Mouse (Mus musculus): ENCODE data around the gene Cacna1a.
A peak's percentile ranks its signal among the peaks of the same experiment; 100 is the strongest.
"Not testable (repeated sequence)": the region's sequence is repeated elsewhere in the genome, so short reads cannot be mapped to it uniquely, and the experiment has no call there.

Gene Cacna1a

DNA sequence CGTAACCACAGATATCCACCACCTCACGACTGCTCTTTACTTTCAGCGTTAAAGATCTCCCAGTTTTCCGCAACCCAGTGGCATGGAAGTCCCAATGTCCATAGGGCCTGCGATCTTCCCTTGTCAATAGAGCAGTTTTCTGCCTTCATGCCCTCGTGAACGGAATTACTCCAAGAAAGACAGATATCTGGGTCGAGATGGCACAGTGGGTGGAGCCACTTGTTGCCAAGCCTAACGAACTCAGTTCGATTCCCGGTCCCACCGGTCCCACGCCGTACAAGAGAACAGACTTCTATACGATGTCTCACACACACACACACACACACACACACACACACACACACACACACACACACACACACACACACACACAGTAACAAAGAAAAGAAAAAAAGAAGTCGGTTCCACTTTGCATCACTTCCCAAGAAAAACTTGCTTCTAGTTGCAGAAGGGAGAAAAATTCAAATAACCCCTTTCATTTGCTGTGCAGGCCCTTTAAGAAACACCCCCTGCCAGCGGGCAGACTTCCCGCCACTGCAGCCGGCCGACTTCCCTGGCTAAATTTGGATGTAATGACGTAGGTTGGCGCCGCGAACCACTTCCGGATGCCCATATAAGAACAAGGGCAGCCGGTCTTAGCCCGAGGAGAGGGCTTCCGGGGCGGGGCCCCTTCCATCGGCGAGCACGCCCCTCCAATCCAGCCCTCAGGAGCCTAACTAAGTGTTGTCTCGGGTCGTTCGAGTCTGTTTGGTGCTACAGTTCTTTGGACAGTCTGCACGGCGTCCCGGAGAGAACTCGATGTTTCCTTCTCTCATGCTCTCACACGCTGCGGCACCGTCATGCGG lies 275.5 kb downstream of the Cacna1a start:
- peak; percentile 91 to 94 for DNase-seq

DNA sequence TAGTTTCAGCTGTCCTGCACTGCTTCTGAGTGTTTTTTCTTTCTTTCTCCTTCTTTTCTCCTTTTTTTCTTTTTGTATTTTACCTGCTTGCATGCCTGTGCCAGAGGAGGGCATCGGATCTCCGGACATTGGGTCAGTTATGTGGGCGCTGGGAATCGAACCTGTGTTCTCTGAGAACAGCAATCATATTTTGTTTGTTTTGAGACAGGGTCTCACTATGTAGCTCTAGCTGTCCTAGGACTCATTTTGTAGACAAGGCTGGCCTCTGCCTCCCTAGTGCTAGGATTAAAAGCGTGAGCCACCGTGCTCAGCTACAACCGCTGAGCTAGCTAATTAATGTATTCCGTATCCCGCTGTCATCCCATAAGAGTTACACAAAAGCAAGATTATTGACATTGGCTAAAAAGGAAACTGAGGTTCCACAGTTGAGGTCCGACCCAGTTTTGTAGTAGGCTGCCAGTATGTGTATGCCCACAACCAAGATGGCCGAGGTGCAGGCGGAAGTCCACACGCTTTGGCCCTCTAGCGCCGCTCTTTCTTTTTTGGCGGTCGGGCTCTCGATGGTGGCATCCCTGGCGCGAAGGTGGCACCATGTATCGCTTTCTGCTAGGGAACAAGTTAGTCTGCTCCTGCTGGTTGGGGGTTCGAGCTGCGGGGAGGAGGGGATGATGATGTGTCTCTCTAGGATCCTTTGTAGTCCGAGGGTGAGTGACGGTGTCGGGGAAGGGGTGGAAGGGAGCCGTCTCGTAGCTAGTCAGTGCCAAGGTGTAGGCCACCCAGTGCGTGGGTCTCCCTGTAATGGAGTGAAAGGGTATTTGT lies 276.5 kb downstream of the Cacna1a start:
- DNase-seq: peak; percentile 73 to 79

DNA sequence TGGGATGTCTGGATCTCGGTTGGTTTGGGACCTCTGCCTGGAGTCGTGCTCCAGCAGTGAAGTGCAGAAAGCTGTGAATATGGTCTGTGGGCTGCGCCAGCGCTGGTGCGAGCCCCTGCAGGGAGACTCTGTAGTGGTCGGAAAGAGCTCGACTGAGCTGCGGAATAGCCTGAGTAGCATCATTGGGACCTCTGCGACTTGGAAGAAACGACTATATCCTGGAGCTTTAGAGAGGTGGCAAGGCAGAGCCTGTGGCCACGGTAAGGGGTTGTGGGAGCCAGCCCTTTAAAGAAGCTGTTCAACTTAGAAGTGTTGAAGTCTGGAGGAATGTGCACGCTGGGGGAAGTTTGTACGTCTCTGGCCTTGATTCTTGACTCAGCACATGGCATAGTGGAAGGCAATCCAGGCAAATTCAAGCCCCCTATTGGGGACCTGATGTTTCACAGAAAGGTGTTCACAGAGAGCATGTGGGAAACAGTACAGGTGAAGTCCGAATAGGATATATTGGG lies 277.2 kb downstream of the Cacna1a start:
- no peak for DNase-seq

DNA sequence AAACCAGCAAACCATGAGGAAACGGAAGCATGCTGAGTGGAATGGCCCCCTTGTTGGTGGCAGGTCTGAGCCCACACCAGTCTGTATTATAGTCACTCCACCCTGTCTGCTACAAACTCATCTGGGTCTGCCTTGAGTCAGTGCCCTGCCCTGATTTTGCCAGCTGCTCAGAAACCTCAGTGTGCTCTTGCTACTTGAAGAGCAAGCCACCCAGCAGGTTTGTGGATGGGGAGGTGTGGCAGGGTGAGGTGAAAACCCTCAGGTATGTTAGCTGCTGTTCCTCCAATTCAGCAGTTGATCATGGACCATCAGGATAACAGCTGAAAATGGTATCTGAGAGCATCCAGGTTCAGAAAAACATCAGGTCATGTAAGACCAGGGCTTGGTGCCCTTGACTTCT lies 279.8 kb downstream of the Cacna1a start:
- DNase-seq: no peak

DNA sequence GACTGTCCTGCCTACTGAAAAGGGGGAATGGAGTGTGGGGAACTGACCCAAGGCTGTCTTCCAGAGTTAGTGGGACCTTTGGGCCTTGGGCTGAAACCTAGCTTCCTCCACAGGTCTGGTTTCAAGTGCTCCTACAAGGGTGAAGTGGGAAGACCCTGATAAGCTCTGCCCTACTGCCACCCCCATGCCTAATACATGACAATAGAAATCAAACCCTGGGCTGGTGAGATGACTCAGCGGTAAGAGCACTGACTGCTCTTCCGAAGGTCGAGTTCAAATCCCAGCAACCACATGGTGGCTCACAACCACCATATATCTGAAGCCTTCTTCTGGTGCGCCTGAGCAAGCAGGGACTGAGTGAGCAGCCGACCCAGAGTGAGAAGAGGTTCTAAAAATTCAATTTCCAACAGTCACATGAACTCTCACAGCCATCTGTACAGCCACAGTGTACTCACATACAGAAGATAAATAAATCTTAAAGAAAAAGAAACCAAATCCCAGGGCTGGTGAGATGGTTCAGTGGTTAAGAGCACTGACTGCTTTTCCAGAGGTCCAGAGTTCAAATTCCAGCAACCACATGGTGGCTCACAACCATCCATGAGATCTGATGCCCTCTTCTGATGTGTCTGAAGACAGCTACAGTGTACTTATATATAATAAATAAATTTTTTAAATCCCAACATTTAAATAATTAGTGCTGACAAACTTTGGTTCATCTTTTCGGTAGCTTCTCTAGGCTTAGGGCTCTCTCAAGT lies 280.7 kb downstream of the Cacna1a start:
- no peak for DNase-seq

DNA sequence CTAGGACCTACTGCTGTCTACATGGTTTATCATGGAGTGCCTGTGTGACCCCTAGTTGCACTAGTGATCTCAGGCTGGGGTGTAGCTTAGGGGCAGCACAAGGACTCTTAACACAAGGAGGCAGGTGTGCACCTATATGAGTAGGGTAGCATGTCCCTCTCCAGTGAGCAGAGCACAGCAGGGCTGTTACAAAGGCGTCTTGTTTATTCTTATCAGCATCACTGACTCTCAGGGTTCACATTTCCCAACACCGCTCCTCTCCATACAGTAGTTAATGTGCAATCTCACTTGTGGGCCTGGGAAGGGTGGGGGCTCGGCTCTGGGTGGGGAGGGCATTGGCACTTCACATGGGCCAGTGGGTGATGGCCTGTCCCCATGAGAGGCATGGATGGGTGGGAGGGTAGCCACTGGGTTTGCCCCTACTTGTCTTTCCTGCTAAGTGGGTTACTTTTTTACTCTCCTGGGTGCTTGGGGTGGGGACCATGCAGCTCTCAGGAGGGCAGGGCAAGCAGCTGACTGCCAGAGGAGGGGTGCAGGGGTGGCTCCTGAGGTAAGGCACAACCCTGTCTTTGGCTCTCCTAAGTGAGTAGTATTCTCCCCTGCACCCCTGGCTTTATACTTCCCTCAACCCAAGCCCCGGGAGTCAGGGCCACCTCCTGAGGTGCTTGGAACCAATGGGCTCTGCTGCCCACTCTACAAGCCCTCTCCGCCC lies 282.2 kb downstream of the Cacna1a start:
- not testable (repeated sequence) for DNase-seq

DNA sequence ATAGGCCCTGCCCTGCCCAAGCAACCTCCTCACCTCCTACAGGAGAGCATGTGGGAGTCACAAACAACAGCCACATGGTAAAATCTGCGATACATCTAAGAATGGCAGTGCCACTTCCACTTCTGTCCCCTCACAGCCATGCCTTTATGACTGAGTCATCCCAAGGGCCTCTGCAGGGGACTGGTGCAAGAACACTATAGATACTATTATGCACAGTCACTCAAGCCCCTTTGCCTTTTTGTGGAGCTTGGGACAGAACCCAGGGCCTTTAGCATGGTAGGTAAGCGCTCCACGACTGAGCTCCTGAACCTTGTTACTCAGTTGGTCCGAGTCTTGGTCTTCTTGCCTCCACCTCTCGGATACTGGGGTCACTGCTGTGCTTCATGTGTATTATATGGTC lies 289.1 kb downstream of the Cacna1a start:
- no peak for DNase-seq

DNA sequence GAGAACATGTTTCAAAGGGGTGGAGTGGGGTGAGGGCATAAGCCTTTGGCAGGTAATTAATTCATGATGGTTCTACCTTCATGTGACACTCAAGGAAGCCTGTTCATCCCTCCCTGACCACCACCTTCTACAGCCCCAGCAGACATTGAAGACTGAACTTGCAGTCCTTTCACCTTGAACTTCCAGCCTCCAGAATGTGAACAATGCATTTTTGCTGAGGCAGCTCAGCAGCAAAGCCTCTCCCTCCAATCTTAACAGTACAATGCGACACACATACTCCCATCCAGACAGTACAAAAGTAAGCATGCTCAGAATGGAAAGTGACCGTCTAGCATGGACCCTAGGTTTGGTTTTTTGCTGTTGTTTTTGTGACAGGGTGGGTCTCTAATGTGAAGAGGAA lies 293.2 kb downstream of the Cacna1a start:
- DNase-seq: no peak

DNA sequence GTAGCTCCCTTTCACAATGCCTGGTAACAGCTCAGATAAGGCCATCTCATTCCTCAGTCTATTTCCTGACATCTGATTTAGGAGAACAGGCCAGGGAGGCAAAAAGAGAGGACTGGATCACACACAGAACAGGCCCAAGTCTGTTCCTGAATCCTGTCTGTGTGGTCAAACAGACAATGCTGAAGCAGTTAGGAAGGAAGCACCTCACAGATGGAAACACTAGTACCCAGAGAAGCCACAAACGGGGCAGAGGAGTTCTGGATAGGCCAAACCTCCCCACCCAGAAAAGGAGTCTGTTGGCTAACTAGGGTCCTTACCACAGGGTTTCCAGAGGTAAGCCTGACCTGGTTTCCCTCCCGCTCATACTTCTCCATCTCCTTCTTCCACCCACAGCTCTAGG lies 294.0 kb downstream of the Cacna1a start:
- DNase-seq: no peak

DNA sequence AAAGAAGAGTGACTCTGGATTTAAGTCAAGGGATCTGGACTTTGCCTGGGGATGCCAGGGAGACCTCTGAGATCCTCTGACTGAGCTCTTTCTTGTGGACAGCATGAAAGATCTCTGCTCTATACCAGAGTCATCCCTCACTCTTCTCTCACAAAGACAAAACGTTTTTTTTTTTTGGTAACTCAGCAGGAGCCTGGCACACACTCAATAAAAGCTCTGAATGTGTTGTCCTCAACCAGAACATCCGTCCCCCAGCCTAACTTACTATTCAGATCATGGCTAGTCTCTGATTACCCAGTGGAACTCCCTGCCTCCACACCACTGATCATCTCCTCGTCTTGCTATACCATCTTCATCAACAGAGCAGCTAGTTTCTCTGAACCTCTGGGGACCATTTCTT lies 296.3 kb downstream of the Cacna1a start:
- no peak for DNase-seq

DNA sequence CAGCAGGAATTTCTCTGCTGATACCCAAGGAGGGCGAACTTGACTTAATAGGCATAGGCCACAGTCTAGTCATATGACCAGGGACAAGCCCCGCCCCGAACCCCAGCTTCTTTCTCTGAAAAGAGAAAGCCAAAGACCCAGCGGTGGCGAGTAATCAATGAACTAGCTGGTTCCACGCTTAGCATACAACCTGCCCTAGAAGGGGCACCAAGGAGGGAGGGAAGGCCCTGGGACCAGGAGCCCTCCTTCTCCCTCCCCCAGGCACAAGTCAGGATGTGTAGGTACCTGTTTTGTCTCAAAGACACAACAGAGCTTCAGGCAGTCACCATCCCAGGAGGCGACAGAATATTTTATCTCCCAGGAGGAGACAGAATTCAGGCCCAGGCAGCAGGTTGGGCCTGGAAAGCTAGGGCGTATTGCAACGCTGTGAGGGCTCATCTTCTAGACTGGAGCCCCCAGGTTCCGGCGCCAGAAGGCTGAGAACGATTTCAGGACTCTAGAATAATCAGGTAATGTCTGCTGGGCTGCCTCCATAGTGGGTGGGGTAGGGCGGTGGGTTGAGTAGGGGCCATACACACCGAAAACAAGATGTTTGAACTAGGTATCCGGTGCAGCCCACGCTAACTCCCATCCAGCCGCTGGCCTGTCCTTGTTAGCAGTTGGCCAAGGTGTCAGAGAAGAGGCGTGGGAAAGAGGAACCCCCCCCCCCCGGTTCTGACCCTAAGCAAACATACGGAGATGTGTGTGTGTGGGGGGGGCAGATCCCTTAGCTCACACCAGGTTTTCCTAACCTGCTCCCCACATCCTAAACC lies 298.2 kb downstream of the Cacna1a start, which contains the start of gene Trmt1:
Gene Trmt1, plus strand, starts transcription at position 117 of the 812 bp plus-strand sequence.
- peak; percentile 36 to 42 for DNase-seq

DNA sequence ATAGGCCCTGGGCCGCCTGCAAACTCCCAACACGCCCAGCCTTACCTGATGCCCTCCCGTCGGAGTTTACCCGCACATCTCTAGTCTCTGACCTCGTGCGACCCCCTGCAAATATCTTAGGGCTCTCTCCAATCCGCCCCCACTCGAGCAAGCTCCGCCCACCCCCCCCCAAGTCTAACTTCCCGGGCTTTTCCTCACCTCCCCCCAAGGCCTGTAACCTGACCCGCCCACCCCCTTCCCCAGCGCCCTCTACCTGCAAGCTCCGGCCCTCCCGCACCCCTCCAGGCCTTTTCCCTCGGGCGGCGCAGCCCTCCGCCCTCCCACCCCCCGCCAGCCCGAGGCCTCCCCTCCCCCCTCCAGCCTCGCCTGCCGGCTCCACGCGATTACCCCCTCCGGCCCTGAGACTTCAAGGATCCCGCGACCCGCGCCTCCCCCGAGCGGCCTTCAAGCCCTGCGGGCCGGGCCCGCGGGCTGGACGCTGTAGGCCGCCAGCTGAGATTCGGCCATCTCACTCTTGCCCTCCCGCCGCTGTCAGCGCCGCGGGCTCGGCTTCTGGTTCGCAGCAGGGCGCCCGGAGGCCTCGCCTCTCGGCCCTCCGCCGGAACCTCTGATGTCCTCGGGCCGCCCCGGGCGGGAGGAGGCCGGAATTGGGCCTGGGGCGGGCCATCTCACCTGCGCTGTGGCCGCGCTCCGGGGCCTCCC lies 298.9 kb downstream of the Cacna1a start:
- DNase-seq: peak; percentile 44 to 59

DNA sequence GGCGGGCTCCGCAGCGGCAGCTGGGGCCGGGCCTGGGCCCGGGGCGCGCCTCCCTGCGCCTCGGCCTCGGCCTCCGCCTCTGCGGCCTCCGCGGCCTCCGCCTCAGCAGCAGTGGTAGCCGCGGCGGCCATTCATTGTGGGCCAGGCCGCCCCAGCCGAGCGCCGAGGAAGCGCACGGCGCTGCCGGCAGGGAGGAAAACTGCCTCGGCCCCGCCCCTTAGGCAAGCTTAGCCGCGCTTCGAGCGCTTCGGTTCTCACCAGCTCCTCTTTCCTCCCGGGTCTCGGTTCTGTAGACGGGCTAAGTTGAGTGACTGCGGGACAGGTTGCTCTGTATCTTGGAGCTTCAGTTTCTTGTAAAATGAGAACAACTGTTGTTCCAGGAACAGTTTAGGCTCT lies 299.5 kb downstream of the Cacna1a start, which contains the start of gene Nacc1:
Gene Nacc1, minus strand, starts transcription at position 158 of the 396 bp plus-strand sequence.
- peak; percentile 84 to 89 for DNase-seq

DNA sequence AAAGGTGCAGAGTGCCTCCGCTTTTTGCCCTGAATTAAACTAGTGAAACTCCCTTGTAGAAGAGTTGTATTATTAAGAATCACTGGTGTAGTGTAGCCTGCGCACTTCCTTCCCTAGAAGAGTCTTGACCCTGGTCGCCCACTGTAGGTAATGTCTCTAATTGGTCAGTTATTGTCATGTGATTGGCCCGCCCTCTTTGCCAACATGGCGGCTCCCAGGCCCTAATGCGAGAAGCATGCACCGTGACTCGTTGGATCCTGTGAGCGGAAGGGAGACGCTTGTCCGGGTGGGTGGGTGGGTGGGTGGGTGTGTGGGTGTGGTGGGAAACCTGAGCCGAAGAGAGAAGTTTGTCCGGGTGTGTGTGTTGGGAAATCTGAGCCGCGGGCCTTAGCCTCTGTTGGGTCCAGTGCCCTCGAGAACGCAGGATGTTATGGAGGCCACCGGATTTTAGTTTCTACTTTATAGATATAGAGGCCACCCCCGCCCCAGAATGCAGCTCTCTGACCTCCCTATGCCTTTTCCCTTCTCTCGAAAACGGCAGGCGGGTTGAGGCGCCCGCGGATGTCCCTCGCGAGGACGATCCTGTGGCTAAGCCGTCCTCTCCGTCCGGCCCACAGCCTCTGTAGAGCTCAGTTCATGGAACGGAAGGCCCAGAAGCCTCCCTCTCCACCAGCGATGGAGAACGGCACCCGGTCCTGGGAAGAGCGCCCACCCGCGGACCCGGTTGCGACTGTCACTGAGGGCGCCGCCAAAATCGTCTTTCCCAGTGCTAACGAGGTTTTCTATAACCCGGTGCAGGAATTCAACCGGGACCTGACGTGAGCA lies 301.1 kb downstream of the Cacna1a start:
- DNase-seq: peak; percentile 80 to 82

Measured in thymus, postnatal 36 days (tissue).